Mouse (Mus musculus) macrophage (primary cell): Measurements from ENCODE around the gene Fam193b. TPM values are rescaled to one million over a fixed set of nuclear protein-coding genes. Genes with fewer than 3 reads are reported as not detected.

Experiments
- H3K27ac ChIP-seq: fragments of 350-480 bp; formaldehyde crosslinking; 2 replicates; pipeline ENCODE4 v1.9.0; 2021
- H3K36me3 ChIP-seq: fragments of 350-480 bp; formaldehyde crosslinking; 2 replicates; pipeline ENCODE4 v1.9.0; 2021; ENCODE audit errors: inconsistent target
- H3K4me3 ChIP-seq: fragments of 350-480 bp; formaldehyde crosslinking; 2 replicates; pipeline ENCODE4 v1.9.0; 2021; ENCODE audit errors: inconsistent target
- H3K79me2 ChIP-seq: fragments of 350-480 bp; formaldehyde crosslinking; 2 replicates; pipeline ENCODE4 v1.9.0; 2021; ENCODE audit errors: inconsistent target
- WGBS: methylation state at CpG from one replicate; pipeline ENCODE4 v1.1.7; 2026; ENCODE audit warnings: inconsistent platforms; ENCODE audit not compliant: missing documents; 5-methylcytosine and 5-hydroxymethylcytosine counted together
- polyA plus RNA-seq: library from polyadenylated mRNA; stranded (reverse); fragments of 250-400 nt; gene quantifications from 3 replicates; pipeline ENCODE4 v1.2.4, GENCODE M21; 2018; ENCODE audit warnings: inconsistent platforms

The Fam193b gene
- polyA plus RNA-seq, 1 experiment from 2014 or later = 12.9 TPM

DNA sequence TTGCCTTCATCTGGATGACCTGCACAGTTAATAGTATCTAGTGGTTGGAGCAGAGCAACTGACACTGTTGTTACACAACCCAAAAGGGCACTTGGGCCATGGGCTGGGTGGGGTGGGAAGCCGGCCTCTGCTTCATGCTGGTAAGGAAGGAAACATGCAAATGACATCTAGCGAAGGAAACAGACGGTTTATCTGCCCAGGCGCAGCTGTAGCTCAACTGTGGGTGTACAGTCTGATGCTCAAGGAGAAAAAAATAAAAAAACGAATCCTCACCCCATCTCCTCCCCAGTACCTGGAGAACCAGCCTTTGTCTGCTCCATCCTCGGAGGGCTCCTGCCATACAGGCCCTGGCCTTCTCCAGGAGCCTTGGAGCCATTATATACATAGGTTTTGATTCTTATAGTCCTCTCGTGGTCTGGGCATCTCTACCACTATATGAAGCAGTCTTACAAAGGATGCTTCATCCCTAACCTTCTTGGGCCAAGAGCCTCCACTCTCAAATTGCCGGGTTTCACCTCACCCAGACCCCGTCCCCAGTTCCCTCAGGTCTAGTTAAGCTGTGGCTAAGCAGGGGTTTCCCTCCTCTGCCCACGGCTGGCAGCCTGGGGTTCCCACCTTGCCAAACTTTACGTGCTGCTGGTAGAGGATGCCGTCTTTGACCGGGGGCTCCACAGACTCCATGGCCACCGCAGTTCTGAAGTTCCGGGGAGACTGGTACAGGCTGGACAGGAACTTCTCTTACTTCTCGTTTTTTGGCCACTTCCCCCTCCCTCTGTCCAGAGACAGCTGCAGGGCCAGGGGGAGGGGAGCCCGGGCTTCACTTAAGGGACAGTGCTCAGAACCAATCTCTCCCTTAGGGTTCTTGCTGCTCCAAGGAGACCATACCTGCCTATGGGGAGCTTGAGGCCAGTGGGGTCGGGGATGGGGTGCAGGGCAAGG is 42.8 kb downstream of the Fam193b start:
- peaks cover 41% of the 10 kb centered on the region for H3K36me3 ChIP-seq
- 3% methylated on average over 18 of the region's 18 CpGs for WGBS
- peak overlapping the region; percentile 76 for H3K27ac ChIP-seq
- H3K79me2 ChIP-seq = peaks cover 19% of the 10 kb centered on the region; the same call in 1 of the 2 replicates
- H3K4me3 ChIP-seq = peak overlapping the region; percentile 66

DNA sequence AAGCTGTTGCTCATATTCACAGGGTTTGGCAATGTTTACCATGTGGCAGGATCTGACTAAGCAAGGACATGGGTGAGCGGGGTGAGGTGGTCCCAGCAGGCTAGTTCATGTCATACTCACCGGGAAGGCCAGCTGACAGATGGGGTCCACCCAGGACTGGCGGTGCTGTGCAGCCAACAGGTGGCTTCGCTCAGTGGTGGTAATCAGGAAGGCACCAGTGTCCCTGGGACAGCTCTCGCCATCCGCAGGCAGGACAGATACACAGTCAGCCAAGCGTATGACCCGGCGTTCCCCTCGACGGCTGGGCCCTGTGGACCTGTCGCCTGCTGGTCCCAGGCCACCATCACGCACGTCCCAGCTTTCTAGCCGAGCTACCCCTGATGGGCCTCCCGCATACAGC is 43.7 kb downstream of the Fam193b start:
- WGBS = 74% methylated on average over 16 of the region's 16 CpGs
- peak overlapping the region; percentile 66 for H3K4me3 ChIP-seq

DNA sequence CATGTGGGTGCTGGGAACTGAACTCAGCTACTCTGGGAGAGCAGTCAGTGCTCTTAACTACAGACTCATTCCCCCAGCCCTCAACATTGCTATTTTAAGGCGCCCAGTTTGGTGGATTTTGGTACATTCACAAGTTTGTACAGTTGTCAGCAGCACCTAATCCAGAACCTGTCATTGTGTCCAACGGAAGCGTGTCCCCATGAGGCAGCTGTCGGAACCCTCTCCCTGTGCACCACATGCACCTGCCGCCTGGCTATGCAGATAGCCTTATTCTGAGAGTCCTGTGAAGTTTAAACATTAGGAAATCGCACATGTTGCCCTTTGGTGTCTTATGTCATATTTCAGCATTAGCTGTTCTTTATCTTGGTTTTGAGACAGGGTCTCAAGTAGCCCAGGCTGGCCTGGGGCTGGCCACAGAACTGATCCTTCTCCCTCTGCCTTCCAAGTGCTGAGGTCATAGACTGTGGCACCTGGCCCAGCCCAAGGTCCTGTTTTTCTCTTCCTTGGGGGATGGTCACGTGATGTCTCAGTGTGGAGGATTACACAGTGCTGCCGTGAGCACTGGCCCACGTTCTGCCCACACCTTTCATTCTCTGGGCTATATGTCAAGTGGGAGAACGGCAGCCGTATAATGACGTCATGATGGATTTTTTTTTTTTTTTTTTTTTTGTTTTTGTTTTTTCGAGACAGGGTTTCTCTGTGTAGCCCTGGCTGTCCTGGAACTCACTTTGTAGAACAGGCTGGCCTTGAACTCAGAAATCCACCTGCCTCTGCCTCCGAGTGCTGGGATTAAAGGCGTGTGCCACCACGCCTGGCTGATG is 45.0 kb downstream of the Fam193b start:
- peaks cover 23% of the 10 kb centered on the region for H3K36me3 ChIP-seq
- 67% methylated on average over 14 of the region's 16 CpGs for WGBS

More for the DNA sequence above, 43.7 kb downstream of the Fam193b start:
- H3K79me2 ChIP-seq = peaks cover 19% of the 10 kb centered on the region; the same call in 1 of the 2 replicates
- H3K36me3 ChIP-seq = peaks cover 36% of the 10 kb centered on the region
- peak overlapping the region; percentile 76 for H3K27ac ChIP-seq

DNA sequence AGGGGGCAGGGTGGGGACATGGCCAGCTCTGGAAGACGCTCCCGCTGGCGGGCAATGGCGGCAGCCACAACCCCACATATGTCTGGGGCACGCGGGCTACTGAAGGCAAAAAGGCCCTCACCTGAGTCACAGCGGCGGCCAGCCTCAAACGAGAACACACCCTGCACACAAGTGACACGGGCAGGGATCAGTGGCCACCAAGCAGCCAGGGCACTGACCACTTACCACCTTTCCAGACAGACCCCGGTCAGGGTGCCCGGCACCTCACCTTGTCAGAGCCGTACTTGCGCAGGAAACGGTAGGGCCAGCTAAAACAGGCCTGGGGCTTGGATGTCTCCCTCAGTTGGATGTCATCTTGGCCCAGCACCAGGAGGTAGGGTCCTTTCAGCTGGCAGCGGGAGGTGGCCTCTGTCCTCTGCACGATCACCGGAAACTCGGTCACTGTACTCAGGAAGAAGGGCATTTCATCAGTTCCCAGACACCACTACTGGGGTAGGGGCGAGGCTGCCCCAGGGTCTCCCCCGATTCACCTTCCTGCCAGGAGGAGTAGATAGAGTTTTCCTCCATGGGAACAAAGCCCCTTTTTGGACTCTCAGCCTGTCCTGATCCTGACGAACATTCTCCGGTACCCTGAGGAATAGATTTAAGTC is 46.8 kb downstream of the Fam193b start:
- 95% methylated on average over 21 of the region's 23 CpGs for WGBS
- Histone ChIP-seq H3K27ac (no peak overlapping the region), H3K4me3 (no peak overlapping the region), H3K36me3 (peaks cover 18% of the 10 kb centered on the region), H3K79me2 (peaks cover 19% of the 10 kb centered on the region; the same call in 1 of the 2 replicates)

More for the DNA sequence above, 45.0 kb downstream of the Fam193b start:
- Histone ChIP-seq H3K27ac (no peak overlapping the region), H3K79me2 (peaks cover 19% of the 10 kb centered on the region; the same call in 1 of the 2 replicates), H3K4me3 (no peak overlapping the region)

DNA sequence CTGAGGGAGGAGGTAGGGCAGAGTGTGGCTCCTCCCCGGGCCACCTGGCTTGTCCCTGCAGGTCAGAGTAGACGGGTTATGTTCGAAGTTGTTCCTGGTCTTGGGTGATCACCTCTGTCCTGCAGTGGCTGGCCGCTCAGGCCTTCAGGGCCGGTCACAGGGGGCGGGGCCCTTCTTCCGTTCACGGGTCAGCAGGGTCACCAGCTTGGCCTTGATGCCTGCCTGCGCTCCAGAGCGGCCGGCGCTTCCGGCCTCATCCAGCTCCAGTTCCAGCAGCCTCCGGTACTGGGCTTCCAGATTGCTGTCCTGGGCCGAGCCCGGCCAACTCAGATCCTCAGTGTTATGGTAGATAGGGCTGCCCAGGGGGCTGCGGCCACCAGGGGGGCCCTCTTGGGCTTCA is 47.6 kb downstream of the Fam193b start:
- Histone ChIP-seq H3K79me2 (peaks cover 19% of the 10 kb centered on the region; the same call in 1 of the 2 replicates), H3K36me3 (peaks cover 18% of the 10 kb centered on the region), H3K4me3 (no peak overlapping the region), H3K27ac (no peak overlapping the region)
- WGBS = 97% methylated on average over 15 of the region's 17 CpGs

DNA sequence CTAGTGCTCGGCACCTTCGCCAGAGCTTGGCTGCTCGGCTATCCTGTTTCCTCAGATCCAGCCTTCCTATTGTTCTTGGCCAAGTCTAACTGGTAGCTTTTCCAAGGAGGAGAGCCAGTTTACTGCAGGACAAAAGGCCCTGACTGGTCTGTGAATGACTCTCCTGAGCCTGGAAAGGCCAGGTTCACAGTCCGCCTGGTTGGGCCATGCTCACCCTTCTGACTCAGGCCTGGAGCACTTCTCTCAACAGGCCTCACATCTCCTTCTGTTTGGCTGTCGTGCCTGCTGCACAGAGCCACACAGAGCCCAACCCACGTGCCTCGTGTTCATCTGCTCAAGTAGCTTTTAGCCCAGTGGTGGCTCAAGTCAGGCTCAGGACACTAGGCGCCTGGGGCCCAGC is 48.2 kb downstream of the Fam193b start:
- WGBS = 96% methylated on average over 8 of the region's 8 CpGs
- peaks cover 14% of the 10 kb centered on the region; the same call in 1 of the 2 replicates for H3K79me2 ChIP-seq
- no peak overlapping the region for H3K27ac ChIP-seq
- H3K4me3 ChIP-seq = no peak overlapping the region
- H3K36me3 ChIP-seq = peaks cover 18% of the 10 kb centered on the region

DNA sequence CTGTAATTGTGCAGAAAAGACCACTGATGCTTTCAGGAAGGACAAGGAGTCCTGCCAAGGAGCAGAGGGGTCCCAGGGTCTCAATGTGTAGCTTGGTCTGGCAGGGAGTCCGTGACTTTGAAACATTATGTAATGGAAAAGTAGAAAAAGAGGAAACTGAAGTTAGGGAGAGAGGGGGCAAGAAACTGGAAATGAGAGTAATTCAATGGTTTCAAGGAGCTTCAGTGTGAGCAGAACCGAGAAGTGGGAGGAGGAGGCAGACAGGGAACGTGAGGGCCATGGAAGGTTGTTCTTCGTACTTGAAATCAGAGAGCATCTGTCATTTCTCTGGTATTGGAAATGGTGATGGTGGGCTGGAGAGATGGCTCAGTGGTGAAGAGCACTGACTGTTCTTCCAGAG is 51.3 kb downstream of the Fam193b start:
- H3K4me3 ChIP-seq = no peak overlapping the region
- 6% methylated on average over 4 of the region's 4 CpGs for WGBS
- peaks cover 8% of the 10 kb centered on the region for H3K36me3 ChIP-seq

DNA sequence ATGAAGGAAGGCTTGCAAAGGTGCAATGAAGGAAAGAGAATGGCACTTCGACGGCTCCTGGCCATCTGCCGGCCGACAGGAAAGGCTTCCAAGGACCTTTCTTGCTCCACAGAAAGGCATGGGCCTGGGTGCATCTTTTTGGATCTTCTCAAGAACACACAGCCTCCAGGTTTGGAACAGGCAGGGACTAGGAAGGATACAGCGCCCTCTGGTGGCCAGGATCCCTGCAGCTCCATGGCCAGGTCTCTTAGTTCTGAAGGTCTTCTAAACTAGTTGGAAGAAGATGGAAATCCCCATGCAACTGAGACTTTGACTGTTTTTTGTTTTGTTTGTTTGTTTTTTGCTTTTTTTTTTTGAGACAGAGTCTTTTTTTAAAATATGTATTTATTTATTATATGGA is 54.0 kb downstream of the Fam193b start:
- WGBS = 2% methylated on average over 5 of the region's 5 CpGs
- Histone ChIP-seq H3K4me3 (no peak overlapping the region), H3K27ac (no peak overlapping the region), H3K79me2 (no peaks in the 10 kb centered on the region), H3K36me3 (no peaks in the 10 kb centered on the region)

More for the DNA sequence above, 51.3 kb downstream of the Fam193b start:
- H3K27ac ChIP-seq = no peak overlapping the region
- H3K79me2 ChIP-seq = no peaks in the 10 kb centered on the region

DNA sequence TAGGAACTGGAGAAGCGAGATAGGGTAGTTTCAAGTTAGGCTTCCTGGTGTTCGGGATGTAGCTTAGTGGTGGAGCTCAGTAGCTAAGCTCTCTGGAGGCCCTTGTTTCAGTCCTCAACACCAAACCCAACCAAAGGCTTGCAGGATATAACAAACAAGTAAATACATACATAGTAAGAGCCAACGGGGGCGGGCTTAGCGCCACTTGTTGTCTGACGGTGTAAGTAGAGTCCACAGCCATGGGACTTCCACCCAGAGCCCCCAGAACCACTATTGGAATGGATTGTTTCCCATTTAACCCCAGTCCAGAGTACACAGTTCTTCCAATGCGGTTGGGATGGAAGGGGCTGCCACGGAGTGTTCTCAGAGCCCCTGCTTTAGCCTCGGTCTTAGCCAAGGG is 57.1 kb downstream of the Fam193b start:
- Histone ChIP-seq H3K4me3 (peak overlapping the region; percentile 18; the same call in 1 of the 2 replicates), H3K27ac (no peak overlapping the region), H3K79me2 (no peaks in the 10 kb centered on the region), H3K36me3 (no peaks in the 10 kb centered on the region)
- 41% methylated on average over 9 of the region's 9 CpGs for WGBS

DNA sequence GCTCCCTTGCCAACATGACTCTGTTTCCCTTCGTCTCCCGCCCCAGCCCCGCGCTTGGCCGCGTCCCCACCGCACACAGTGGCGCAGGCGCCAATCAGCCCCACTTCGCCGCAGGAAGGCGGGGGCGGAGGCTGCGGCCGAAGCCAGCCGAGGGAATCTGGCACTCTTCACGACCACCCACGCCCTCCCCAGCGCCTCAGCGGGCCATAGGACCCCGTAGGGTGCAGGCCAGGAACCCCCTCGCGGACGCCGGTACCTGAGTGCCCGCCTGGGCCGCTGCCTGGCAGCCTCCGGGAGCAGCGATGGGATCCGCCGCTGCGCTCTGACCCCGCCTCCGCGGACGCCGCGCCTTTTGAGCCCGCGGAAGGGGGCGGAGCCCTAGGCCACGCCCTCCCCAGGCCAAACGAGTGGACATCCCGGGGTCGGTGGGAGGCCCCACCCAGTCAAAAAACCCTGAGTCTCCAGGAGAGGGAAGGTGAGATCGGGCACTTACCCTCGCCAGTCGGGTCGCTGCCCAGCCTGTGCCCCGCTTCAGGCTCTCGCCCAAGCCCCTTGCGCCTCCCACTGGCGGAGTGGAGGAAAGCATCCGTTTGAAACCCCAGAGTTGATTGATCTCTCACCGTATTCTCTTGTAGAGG is 57.7 kb downstream of the Fam193b start, which contains the start of gene Pdlim7:
Gene Pdlim7 (minus strand): TSS at position 566 of the 638 bp plus-strand sequence.
- no peaks in the 10 kb centered on the region for H3K36me3 ChIP-seq
- under 1% methylated on average over 50 of the region's 55 CpGs for WGBS
- no peak within 1 kb of the TSS for H3K27ac ChIP-seq
- no peaks in the 10 kb centered on the region for H3K79me2 ChIP-seq
- H3K4me3 ChIP-seq = peak within 1 kb of the TSS; percentile 43

DNA sequence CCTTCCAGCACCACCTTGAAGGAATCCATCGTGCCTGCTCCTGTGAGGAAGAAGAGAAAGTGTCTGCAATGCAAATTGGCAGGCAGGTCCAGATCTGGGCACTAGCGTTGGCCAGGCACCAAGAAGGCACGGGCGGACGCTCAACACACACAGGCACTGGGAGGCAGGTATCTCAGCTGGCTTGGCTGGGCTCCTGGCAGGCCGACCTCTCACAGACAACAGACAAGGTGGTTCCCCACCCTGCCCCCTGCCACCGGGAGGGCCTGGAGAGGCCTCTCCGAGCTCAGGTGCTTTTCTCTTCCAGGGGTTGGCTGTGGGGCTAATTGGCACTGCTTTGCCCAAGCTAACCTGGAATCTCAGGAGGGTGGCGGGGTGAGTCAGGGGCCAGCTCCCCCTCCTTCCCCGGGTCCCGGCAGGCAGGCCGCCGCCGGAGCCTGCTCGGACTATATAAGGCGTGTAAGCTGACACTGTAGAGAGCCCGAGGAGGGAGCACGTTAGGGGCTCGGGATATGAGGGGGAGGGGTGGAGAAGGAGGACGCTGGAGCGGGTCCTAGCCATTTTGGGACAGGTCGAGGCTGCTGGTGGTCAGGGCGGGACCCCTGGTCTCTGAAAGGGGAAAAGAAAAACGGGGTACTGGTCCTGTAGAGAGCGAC is 58.4 kb downstream of the Fam193b start:
- Histone ChIP-seq H3K27ac (no peak overlapping the region), H3K36me3 (no peaks in the 10 kb centered on the region), H3K4me3 (peak overlapping the region; percentile 43), H3K79me2 (no peaks in the 10 kb centered on the region)
- 15% methylated on average over 25 of the region's 25 CpGs for WGBS

DNA sequence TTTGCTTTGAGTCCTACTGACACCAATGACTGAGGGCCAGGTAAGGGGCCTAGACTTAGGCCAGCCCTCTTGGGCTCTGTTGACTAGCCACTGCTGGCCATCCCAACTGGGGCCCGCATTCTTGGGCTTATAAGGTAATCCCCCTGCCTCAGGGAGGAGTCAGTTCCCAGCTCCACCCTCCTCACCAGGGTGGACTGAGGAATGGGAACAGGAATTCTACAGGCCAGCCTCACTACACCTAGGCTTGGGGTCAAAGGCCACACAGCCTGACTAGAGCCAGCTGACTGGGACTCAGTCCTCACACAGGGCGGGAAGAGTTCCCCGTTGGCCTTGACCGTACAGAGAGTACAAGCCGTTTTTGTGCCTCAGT is 59.4 kb downstream of the Fam193b start:
- Histone ChIP-seq H3K4me3 (no peak overlapping the region), H3K36me3 (no peaks in the 10 kb centered on the region), H3K79me2 (no peaks in the 10 kb centered on the region), H3K27ac (no peak overlapping the region)
- WGBS = 88% methylated on average over 5 of the region's 5 CpGs

DNA sequence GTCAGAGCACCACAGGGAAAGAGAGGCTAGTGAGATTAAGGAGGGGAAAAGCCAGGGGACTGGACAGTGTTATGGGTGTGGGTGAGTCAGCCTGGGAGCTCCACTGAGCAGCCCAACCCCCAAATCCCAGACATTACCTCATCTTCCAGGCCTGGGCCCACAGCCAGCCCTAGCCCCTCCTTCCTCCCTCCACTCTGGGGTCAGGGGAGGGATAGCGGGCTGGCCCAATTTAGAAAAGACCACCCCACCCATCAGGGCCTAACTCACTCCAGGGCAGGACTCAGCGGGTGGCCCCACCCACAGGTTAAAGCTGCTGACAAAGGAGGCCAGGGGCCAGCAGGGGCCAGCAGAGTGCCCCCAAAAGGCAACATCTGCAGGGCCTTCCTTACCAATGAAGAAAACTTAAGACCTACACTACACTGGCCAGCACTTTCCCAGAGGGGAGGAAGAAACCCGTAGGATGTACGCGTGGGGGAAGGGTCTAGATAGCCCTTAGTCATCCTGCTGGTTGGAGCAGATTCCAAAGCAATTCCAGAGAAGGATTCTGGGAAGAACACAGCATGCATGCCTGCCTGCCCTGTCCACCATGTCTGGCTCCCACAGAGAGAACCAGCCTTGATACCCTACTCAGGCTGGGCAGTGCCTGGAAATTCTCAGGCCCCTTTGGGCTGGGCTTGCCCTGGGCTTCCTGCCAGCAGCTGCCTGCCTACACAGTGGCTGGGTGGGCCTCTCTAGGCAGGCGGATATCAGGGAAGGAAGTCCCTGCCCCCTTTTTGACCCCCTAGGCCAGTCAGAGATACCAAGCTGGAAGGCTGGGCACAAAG is 60.0 kb downstream of the Fam193b start:
- Histone ChIP-seq H3K79me2 (no peaks in the 10 kb centered on the region), H3K36me3 (no peaks in the 10 kb centered on the region), H3K27ac (no peak overlapping the region), H3K4me3 (no peak overlapping the region)
- WGBS = 48% methylated on average over 6 of the region's 6 CpGs
